Mouse (Mus musculus): Measurements from ENCODE around the gene Rps28.

The Rps28 gene

DNA sequence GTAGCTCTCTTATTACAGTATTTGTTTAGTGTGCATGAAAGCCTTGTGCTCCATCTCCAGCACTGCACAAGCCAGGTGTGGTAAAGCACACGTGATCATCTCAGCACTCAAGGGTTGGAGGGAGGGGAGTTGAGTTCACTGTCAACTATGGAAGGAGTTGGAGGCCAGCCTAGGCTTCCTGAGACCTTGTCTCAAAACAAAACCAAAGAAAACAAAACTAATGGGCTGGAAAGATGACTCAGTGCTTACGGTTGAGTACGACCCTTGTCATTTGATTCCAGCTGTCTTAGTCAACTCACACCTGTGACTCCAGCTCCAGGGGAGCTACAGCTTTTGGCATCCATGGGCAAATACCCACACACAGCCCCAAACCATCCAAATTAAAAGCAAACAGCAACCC is 11.9 kb downstream of the Rps28 start:
- DNase-seq (ENCODE audit: low spot score in 2 of 2), result no peak

DNA sequence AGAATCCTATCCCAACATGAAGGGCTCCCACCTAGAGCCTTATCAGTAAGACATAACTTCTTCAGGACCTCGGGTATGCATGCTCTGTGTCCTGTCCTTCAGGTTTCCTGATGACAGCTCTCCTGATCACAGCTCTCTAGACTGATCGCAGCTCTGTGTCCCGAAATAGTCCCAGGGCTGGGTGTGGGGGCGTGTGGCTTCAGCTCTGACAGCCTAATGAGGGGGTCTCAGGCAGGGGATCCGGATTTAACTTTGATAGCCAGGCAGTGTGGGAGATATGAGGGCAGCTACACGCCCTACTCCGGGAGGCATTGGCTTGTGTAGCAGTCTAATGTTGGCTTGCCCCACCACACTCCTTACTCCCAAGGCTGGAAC is 13.2 kb downstream of the Rps28 start:
- no peak for DNase-seq (ENCODE audit: low spot score in 2 of 2)

DNA sequence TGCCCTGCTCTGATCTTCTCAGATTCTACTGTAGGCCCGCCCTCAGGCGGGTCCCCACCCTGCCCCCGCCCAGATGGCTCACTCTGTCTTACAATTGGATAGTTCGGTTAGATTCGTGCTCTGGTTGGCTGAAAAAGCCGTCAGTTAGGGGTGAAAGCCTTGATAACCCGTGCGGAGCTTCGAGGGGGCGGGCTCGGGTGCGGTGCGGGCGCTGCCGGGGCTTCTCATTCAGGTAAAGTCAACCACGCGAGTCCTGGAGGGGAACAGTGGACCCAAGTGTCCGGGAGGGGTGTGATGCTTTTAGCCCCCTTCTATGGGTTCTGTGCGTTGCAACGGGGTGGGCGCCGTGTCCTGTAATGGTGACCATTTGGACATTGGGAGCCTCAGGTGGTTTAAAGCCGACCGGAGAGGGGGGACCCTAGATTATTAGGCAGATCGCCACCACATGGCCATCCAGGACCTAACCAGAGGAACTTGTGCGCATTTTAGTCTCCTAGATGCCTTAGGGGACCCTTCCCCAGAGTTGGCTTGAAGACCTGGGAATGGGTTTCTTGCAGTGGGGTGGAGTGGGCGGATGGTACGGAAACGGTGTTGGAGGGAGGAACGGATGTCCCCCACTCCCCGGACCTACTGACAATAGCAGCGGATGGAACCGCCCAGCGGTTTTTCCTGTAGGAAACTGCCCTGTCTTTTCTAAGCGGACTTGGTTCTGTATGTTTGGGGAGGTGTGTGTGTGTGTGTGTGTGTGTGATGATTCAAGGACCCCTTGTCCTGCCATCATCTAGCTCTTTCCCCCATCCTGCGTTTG is 13.8 kb downstream of the Rps28 start, which contains the start of gene Kank3:
Kank3 (plus strand) TSS at position 186 of the 808 bp plus-strand sequence.
- peak; percentile 87 to 90 for DNase-seq (ENCODE audit: low spot score in 2 of 2)

DNA sequence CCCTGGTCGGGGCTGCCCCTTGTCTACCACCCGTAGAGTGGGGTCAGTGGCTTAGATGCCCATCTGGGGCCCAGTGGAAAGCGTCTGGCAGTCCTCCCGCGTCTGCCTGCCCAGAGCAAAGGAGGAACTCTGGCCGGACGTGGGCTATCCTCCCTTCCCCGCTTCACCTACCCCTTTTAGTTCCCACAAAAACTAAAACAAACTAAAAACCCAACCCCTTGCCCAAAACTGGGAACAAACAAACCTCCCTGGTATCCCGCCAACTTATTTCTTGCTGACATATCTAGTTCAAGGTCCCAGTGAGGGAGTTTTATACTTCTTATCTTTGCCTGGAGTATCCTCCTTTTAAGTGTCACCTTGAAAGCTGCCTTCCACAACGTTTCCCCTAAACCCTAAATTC is 16.2 kb downstream of the Rps28 start:
- DNase-seq (ENCODE audit: low spot score in 2 of 2), result no peak

DNA sequence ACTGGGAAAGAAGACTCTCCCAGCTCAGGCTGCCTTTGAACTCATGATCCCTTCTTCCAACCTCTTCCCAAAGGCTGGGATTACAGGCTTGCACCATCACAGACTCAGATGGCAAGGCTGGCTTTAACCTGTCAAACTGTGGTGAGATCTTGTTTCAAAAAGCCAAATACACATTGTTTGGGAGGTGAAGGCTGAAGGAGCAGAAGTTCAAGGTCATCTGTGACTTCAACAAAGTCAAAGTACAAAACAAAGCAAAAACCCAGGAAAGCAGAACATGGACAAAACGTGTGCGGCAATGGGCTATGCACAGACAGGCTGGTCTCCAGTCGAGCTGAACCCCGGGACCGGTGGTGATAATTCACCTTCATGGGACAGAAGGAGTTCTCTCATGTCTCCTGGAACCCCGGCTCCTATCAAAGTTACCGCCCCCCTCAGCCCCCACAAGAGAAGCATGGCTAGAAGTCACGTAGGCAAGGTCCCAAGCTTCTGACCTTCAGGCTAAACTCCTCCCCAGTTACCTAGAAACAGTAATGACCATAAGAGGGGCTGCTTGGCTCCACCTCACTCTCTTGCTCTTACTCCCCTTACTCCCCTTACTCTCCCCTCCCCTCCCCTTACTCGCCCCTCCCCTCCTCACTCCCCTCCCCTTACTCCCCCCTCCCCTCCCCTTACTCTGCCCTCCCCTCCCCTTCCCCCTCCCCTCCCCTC is 17.0 kb downstream of the Rps28 start:
- no peak for DNase-seq (ENCODE audit: low spot score in 2 of 2)

DNA sequence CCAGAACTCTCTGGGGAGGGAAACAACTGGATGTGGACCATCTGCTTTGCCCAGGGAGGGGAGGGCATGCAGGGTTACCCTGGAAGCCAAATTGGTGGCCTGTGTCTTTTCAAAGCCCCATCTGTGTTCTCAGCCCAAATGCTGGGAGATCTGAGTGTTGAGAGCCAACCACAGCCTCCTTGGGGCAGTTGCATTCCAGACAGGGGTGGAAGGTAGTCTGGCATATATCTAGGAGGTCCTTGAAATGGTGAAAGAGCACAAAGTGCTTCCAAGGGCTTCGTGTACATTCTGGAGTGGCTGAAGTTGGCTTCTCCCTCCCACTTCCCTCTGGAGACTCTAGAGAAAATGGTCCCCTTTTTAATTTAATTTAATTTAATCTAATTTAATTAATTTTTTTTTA is 19.6 kb downstream of the Rps28 start:
- DNase-seq (ENCODE audit: low spot score in 2 of 2), result no peak

DNA sequence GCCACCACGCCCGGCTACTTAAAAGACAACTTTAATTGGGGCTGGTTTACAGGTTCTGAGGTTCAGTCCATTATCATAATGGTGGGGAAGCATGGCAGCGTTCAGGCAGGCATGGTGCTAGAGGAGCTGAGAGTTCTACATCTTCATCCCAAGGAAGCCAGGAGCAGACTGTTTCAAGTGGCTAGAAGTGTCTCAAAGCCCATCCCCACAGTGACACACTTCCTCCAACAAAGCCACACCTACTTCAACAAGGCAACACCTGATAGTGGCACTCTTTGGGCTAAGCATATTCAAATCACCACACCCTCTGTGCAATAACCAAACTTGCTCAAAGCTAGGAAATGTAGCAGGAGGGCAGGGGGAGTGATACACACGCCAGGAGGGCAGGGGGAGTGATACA is 20.2 kb downstream of the Rps28 start:
- DNase-seq (ENCODE audit: low spot score in 2 of 2), result no peak

DNA sequence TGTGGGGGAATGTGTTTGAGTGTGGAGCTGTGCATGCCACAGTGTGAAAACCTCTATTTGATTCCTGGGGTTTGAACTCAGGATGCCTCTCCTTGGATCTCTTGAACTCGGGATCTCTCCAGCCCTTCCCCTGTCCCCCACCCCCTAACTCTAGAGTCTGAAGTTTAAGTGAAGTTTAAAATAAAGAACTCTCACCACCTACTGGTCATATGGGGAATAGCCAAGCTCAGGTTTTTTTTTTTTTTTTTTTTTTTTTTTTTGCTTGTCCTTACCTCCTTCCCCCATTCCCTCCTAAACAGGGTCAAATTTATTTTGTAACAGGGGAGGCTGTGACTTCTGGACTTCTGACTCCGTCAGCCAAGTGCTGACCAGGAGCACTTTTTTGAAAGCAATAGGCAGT is 22.1 kb downstream of the Rps28 start:
- DNase-seq (ENCODE audit: low spot score in 2 of 2), result no peak

DNA sequence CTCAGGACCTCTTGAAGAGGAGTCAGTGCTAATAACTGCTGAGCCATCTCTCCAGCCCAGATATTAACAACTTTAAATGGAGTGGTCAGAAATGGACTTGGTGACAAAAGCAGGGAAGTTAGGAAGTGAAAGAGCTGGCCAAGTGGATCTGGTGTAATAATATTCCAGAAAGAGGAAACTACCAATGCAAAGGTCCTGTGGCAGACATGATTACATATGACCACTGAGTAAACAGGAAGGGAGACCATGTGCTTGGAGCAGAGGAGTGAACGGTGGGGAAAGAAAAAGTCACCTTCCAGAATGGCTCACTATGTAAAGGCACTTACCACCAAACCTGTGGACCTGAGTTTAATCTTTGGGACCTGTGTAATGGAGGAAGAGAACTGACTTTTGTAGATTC is 25.1 kb downstream of the Rps28 start:
- DNase-seq (ENCODE audit: low spot score in 2 of 2), result no peak

DNA sequence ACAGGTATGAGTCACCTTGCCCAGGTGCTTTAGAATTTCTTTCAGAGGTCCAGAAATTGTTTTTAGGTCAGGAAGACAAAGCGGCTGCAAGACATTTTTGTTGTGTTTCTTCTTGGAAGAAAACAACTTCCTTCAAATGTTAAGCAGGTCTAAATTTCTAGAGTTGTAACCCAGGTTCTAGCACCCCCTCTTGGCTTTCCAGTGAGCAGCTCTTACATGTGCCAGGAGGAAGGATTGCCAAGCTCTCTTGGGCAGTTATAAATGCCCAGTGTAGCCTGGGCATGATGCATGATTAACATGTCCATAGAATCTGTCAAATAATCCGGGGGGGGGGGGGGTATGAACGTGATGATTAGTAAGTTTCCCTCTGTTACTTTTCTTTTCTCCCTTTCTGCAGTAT is 26.1 kb downstream of the Rps28 start:
- DNase-seq (ENCODE audit: low spot score in 2 of 2), result no peak

DNA sequence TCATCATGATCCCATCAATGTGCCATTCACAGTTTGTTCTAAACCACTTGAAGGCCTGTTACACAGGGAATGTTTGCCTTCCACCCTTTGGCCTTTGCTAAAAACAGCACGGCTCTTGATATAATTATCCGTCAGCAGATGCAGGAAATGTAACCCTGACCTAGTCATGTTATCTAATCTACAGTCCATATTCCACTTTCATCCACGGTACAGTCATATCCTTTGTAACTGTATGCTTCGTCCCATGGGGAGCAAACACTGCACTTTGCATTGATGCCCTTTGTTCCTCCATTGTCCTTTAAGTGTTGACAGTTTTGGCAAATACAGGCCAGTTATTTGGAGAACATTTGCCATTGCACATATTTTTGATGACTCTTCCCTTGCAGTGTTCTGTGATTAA is 35.6 kb downstream of the Rps28 start:
- no peak for DNase-seq (ENCODE audit: low spot score in 2 of 2)

DNA sequence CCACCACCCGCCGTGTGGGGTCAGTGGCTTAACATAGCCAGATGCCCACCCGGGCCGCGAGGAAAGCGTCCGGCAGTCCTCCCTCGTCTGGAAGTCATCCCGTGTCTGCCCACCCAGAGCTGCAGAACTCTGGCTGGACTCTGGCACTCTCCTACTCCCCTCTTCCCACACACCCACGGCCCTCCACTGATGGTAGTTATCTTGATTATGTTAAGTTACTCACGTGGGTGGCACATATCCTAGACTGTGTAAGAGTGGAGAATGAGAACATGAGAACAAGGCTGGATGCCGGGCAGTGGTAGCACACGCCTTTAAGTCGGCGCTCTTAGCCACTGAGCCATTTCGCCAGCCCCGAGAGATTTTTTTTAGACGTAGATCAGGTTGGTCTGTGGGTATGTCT is 38.0 kb downstream of the Rps28 start:
- no peak for DNase-seq (ENCODE audit: low spot score in 2 of 2)

DNA sequence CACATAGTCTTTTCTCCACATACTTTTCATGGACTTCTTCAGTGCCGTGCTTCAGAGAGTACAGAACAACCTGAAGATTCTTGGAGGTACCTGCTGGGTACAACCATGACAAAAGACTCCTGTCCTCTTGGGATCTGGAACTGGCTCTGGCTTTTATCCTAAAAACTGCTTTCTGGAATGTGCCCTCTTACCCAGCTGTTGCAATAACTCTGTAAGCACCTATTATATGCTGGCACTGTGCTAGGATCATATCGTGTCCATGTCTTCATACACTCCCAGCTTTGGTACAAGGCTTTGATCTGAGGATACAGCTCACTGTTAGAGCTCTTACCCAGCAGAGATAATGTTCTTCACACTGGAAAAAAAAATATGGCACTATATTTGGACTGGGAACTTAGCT is 39.4 kb downstream of the Rps28 start:
- DNase-seq (ENCODE audit: low spot score in 2 of 2), result no peak

DNA sequence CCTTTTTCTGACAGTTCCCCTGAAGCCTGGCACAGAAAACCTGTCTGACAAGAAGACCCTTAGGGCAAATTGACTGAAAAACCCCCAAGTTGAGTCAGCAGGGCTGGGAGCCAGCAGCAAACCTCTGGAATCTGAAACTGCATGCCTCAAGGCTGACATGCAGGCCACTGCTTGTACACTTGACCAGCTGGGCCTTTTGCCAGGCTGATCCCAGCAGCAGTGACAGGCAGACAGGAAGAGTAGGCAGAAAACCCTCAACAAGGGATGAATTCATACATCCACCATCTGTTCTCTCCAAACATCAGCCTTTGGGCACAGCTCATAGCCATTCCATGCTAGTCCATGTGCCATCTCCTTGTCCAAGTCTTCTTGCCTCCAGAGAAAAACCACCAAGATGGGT is 41.0 kb downstream of the Rps28 start:
- no peak for DNase-seq (ENCODE audit: low spot score in 2 of 2)

DNA sequence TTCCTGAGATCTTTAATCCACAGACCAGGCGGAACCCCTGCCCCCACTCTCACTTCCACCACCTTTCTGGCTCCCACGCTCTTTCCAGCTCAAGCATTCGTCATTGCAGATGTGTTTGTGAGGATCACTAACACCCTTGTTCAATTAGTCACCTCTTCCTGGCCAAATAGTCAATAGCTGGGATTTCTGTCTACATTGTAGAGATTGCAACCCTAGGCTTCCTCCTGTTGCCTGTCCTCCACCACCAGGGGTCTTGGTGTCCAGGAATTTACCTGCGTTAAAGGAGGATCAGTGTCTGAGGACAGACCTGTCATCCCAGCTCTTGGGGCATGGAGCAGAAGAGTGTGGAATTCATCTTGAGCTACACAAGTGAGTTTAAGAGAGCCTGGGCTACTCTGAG is 42.3 kb downstream of the Rps28 start:
- no peak for DNase-seq (ENCODE audit: low spot score in 2 of 2)

DNA sequence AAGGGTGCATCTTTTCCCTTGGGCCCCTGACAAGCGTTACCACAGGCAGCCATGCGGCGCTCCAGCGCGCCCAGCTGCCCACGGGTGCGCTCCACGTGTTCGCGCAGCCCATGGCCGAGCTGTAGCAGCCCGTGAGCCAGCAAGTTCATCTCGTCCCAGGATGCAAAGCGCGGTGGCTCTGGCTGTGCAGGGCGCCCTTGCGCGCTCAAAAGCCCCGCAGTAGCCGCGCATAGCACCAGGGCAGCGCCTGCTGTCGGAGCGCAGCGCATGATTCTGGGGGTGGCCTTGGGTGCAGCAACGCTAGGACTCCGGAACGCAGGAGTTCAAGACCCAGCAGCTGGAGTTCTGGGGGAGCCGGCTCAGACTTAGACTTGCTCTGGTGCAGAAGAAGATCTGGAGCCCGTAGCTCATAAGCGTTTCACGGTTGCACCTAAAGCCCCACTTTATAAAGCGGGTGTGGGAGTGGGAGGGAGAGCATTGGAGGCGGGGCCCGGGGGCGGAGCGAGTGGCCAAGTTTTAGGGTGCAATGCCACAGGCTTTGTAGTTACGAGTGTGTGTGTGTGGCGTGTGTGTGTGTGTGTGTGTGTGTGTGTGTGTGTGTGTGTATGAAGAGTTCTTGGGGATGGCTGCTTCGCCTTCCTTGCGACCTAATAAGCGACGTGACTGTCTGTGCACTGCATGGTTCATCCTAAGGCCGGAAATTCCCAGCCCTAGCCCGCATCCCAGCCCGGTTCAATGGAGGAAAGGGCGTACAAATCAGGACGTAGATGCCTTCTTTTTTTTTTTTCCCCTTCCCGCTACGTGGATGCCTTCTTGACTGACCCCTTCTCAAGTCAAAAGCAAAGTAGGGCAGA is 43.0 kb downstream of the Rps28 start, which contains the start of gene Angptl4:
Angptl4 (minus strand) TSS at position 707 of the 854 bp plus-strand sequence.
- peak; percentile 18 to 37 for DNase-seq (ENCODE audit: low spot score in 2 of 2)

DNA sequence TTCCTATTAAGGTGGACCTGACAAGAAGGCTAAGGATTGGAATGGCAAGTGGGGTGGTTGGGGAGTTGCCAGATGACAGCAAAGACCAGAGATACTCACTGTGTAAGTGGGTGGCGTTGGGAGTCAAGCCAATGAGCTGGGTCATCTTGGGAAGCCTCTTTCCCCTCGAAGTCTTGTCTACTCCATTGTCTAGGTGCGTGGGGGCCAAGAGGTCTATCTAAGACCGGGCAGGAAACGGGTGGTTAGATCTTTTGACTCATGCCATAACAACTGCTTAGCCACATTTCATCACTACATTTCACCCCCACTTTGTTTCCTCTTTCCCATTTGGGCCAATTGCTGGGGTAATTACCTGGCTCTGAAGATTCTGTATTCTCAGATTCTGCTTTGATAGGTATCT is 43.9 kb downstream of the Rps28 start:
- DNase-seq (ENCODE audit: low spot score in 2 of 2), result no peak

DNA sequence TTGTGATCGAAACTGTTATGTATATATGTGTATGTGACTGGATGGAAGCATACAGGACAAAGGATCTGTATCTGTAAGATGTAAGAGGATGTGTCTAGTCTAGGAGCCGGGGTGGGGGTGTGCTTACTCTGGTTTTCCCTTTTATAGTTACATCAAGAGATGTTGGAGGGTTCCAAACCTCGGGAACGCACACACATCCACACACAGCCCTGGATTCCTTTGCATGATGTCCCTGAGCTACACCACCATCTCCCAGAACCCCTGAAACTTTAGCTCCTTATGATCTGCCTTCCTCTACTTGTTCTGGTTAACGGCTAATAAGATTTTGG is 44.4 kb downstream of the Rps28 start:
- no peak for DNase-seq (ENCODE audit: low spot score in 2 of 2)

DNA sequence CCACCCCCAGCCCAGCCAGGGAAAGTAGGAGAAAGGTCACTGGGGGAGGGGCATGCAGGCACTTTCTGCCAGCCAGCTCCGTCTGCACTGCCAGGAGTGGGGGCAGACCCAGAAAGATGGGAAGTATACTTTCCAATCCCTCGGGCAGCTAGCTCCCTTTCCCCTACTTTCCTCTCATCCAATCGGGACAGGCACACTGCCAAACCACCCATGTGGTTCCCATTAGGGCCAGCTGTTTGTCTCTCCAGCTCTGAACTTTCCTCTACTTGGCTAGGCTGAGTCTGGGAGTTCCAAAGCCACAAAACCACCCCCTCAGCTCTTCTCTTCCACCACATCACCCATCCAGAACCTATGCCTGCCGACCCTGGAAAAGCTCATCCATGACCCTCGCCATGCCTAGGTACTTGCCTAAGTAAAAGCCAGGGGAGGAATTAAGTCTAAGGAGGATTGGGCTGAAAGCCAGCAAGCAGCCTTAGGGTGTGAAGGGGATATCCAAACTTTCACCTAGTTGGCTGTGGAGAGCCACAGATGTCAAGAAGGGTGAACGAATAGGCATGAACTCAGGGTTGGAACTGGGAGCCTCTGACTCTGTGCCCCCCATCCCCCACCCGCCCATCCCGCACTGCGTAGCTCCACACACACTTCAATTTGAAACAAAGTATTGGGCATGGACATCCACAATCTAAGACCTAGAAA is 44.9 kb downstream of the Rps28 start:
- peak; percentile 76 to 81 for DNase-seq (ENCODE audit: low spot score in 2 of 2)

DNA sequence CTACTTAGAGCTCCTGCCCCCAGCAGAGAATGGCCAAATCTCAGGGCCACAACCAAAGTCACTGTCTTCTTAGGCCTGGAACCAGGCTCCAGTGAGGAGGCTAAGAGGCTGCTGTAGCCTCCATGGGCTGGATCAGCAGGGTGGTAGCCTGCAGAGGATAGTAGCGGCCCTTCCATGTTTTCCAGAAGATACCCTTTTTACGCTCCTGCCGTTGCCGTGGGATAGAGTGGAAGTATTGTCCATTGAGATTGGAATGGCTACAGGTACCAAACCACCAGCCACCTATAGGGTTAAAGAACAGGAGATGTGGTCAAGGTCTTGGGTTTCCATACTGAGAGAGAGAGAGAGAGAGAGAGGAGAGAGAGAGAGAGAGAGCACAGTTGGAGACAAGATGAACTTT is 49.1 kb downstream of the Rps28 start:
- no peak for DNase-seq (ENCODE audit: low spot score in 2 of 2)

DNA sequence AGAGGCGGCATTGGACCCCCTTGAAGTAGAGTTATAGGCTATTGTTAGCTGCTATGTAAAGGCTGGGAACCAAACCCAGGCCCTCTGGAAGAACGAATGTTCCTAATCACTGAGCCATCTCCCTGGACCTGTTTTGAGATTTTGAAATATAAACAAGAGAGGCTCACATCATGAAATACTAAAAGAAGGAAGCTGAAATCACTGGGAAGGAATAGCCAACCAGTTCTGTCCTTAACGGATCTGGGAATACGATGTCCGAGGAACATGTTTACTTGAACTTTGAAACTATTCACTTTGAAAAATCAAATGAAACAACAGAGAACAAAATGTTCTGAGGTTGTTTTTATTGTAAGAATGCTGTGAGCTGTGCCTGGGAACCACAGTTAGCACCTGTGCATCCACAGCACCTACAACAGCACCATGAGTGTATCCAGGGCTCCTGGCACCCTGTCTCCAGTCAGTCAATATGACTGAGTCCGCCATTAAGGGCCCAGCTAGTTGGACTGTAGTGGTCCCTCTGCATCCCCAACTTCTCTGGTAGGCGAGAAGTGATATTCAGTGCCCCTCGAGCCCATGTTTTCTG is 49.7 kb downstream of the Rps28 start:
- DNase-seq (ENCODE audit: low spot score in 2 of 2), result no peak
